Mouse (Mus musculus): Measurements from ENCODE around the gene Adat3. TPM values are rescaled to one million over a fixed set of nuclear protein-coding genes. Genes with fewer than 3 reads are reported as not detected.

Adat3 gene
- polyA plus RNA-seq (2016; fragmentation: Nextera tagmentation; extraction: Ambion mirVana) = 3.5 and 4.1 TPM in 2 replicates

DNA sequence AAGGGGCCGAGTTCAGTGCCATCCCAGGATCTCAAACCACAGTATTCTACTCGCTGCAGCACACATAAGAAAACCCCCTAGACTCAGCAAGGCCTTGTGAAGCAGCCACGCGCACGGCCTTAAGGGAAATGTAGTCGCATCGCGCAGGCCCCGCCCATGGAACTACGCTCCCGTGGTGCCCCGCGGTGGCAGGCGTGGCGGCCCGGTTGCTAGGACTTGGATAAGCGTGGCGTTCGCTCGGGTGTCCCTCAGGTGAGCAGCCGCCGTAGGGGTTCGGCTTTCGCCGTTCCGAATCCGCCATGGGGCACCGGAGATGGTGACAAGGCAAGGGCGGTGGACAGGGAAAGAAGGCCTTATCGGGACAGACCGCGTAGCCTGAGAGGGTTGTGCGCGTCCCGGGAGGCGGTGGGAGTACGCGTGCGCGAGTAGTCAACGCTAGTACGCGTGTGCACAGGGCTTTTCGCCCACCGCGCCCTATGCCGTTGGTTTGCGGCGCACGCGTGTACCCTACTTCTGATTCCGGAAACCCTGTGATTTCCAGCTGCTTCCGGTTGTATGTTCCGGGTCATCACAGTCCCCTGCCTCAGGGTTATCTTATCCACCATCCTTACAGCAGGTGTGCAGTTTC lies at the start of gene Adat3, which contains the start of gene Scamp4:
Gene Adat3 (plus strand): TSS at position 183 of the 628 bp plus-strand sequence.
Gene Scamp4 (plus strand): TSS at position 175 of the 628 bp plus-strand sequence.
- Histone ChIP-seq H3K4me1 (replicated peaks) (peaks cover 23% of the 10 kb centered on the region), H3K4me2 (peak within 1 kb of the TSS; percentile 93), H3K27me3 (replicated peaks) (no peaks in the 10 kb centered on the region), H3K9ac (peak within 1 kb of the TSS; percentile 81), H3K36me3 (peaks cover 19% of the 10 kb centered on the region), H3K9me3 (replicated peaks) (no peaks in the 10 kb centered on the region), H3K4me3 (peak within 1 kb of the TSS; percentile 74), H3K27ac (ENCODE audit: poor library complexity, severe bottlenecking) (peak within 1 kb of the TSS; percentile 76)
- WGBS = under 1% methylated on average over 54 of the region's 54 CpGs
- ATAC-seq (ENCODE audit: insufficient number of reproducible peaks, low FRiP score) = peak; percentile 94

GRCm38 (mm10) chr10:80553575-80553974 lies 49.1 kb upstream of the Adat3 start:
- ATAC-seq (ENCODE audit: insufficient number of reproducible peaks, low FRiP score) = peak; percentile 30; the same call in 1 of the 2 replicates

DNA sequence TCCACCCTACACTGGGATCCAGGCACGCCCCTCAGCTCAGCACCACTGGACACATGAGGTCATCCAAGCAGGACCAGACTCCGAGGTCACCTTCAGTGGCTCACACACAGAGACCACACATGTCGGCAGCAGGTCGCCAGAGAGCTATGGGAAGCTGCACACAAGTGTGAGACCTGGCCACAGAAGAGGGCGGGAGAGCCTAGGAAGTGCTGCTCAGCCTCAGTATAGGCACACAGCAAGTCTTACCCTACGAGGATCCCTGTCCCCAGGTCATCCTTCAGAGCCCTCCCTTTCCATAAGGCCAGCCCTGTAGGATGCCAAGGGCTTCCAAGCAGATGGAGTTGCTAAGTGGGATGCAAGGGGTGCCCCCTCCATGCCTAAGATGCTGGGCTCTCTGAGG lies 48.7 kb upstream of the Adat3 start:
- WGBS = 53% methylated on average over 6 of the region's 6 CpGs
- H3K36me3 ChIP-seq = peaks cover 20% of the 10 kb centered on the region
- peaks cover 48% of the 10 kb centered on the region for H3K4me1 ChIP-seq (replicated peaks)
- H3K27ac ChIP-seq (ENCODE audit: poor library complexity, severe bottlenecking) = peak overlapping the region; percentile 50; the same call in 1 of the 2 replicates
- no peak overlapping the region for H3K4me3 ChIP-seq
- no peaks in the 10 kb centered on the region for H3K27me3 ChIP-seq (replicated peaks)
- ATAC-seq (ENCODE audit: insufficient number of reproducible peaks, low FRiP score) = no peak; the same call in 1 of the 2 replicates
- H3K9ac ChIP-seq = peak overlapping the region; percentile 12; the same call in 1 of the 2 replicates
- no peaks in the 10 kb centered on the region for H3K9me3 ChIP-seq (replicated peaks)
- H3K4me2 ChIP-seq = peak overlapping the region; percentile 39

More at GRCm38 (mm10) chr10:80553575-80553974, 49.1 kb upstream of the Adat3 start:
- Histone ChIP-seq H3K9me3 (replicated peaks) (no peaks in the 10 kb centered on the region), H3K36me3 (peaks cover 24% of the 10 kb centered on the region), H3K4me3 (no peak overlapping the region), H3K4me1 (replicated peaks) (peaks cover 49% of the 10 kb centered on the region), H3K4me2 (peak overlapping the region; percentile 39), H3K9ac (0 out of 2 replicates have a peak overlapping the region, but pooled peaks have one; percentile 12), H3K27me3 (replicated peaks) (no peaks in the 10 kb centered on the region), H3K27ac (ENCODE audit: poor library complexity, severe bottlenecking) (peak overlapping the region; percentile 50)
- WGBS = 37% methylated on average over 8 of the region's 8 CpGs

DNA sequence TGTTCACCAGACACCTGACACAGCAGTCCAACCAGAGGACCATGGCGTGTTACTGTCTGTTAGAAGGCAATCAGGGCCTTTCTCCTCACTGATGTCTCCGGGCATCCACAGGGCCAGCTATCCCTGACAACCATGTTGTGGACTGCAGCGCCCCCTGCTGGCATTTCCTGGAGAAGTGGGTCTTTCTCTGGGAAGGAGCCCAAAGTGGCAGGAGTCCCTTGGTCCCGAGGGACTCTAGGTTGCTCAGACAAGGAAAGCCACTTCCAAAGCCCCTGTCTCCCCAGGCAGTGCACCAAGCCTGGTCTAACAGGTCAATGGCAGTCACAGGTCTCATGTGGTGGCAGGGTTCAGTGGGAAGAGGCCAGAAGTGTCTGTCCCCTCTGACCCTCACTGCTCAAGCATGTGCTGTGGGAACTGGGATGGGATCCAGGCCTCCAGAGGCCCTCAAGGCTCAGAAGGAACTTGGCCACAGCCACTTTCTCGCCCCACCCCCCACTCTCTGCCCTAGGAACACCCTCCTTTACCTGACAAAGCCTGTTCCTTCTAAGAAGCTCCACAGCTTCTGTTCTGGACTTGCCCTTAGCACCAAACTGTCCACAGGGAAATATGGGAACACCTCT lies 45.2 kb upstream of the Adat3 start:
- Histone ChIP-seq H3K4me2 (no peak overlapping the region; the same call in 1 of the 2 replicates), H3K36me3 (no peaks in the 10 kb centered on the region), H3K4me1 (replicated peaks) (peaks cover 68% of the 10 kb centered on the region), H3K9ac (peak overlapping the region; percentile 28), H3K4me3 (no peak overlapping the region), H3K27me3 (replicated peaks) (no peaks in the 10 kb centered on the region), H3K9me3 (replicated peaks) (no peaks in the 10 kb centered on the region), H3K27ac (ENCODE audit: poor library complexity, severe bottlenecking) (no peak overlapping the region)
- WGBS = 33% methylated on average over 5 of the region's 5 CpGs
- no peak for ATAC-seq (ENCODE audit: insufficient number of reproducible peaks, low FRiP score)

DNA sequence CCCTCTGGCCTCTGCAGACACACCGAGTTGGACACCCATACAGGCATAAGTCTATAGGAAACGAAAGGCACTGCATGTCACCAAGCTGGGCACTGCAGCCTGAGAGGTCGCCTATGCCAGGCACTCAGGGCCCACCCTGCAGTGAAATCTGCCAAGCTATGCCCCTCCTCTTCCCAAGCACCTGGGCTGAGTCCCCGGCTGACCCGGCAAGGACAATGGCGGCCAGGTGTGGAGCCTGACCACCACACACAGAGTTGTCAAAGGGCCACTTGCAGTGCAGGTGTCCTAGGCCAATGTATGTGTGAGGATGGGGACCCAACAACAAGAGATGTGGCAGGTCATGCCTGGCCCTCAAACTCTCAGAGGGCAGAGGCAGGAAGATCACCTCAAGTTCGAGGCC lies 43.2 kb upstream of the Adat3 start:
- Histone ChIP-seq H3K9ac (no peak overlapping the region), H3K27me3 (replicated peaks) (no peaks in the 10 kb centered on the region), H3K36me3 (no peaks in the 10 kb centered on the region), H3K4me1 (replicated peaks) (peaks cover 50% of the 10 kb centered on the region), H3K4me2 (0 out of 2 replicates have a peak overlapping the region, but pooled peaks have one; percentile 1), H3K4me3 (no peak overlapping the region), H3K27ac (ENCODE audit: poor library complexity, severe bottlenecking) (no peak overlapping the region), H3K9me3 (replicated peaks) (no peaks in the 10 kb centered on the region)
- ATAC-seq (ENCODE audit: insufficient number of reproducible peaks, low FRiP score) = no peak
- 93% methylated on average over 7 of the region's 7 CpGs for WGBS

DNA sequence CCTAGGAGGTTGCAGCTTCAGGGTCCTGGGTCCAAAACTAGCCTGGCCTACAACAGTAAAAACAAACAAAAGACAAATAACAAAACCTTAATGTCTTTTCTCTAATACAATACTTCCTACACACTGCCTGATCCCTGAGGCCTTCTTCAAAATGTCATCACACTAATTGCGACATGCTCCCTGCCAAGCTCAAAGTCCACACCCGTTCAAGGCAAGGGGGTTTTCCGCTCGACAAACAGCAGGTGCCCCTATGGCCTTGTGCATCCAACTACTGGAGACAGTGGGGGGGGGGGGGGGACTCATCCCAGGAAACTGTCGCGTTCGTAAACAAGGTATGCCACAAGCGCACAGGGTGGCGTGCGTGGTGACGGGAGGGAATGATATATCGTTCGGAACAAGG lies 42.1 kb upstream of the Adat3 start:
- peak overlapping the region; percentile 96 for H3K9ac ChIP-seq
- ATAC-seq (ENCODE audit: insufficient number of reproducible peaks, low FRiP score) = no peak
- WGBS = 2% methylated on average over 13 of the region's 13 CpGs

DNA sequence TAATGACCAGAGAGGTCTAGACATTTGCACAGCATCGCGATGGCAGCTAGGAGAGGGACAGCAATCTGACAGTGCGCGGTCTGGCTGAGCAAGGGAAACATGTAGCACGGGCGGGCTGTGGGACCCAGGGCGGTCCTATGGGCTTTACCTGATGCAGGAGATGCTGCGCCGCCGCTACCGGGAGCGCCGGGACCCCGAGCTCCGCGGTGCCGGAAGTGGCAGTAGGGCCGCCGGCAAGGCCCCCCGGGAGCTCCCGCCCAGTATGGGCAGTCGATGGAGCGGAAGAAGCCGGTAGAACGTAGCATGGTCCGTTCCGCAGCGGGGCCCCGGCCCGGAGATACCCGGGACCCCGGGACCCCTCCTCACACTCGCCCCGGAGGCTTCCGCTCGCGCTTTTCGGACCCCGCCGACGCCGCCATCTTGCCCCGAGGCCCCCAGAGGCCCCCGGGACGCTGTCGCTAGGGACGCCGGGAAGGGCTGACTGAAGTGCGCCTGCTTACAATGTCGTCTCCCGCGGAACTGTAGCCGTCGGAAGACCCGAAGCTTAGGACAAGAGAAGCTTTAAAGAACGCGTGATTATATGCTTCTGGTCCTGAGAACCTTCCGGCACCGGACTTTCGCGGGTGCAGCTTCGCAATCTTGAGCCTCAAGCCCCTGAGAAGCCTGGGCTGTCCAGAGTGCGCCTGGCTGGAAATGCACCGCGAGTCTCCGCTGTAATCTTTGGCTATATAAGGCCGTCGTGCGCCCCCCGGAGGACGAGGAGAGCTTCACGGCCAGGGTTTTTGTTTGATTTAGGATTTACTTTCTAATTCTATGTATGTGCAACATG lies 41.4 kb upstream of the Adat3 start, which contains the start of gene Rexo1:
Gene Rexo1 (minus strand): TSS at position 445 of the 829 bp plus-strand sequence.
- Histone ChIP-seq H3K27me3 (replicated peaks) (no peaks in the 10 kb centered on the region), H3K9ac (peak within 1 kb of the TSS; percentile 96), H3K4me3 (peak within 1 kb of the TSS; percentile 94), H3K27ac (ENCODE audit: poor library complexity, severe bottlenecking) (peak within 1 kb of the TSS; percentile 84), H3K4me2 (peak within 1 kb of the TSS; percentile 92), H3K36me3 (no peaks in the 10 kb centered on the region), H3K4me1 (replicated peaks) (peaks cover 44% of the 10 kb centered on the region), H3K9me3 (replicated peaks) (no peaks in the 10 kb centered on the region)
- WGBS = under 1% methylated on average over 72 of the region's 72 CpGs
- ATAC-seq (ENCODE audit: insufficient number of reproducible peaks, low FRiP score) = peak; percentile 81

More for the DNA sequence above, 42.1 kb upstream of the Adat3 start:
- Histone ChIP-seq H3K4me2 (peak overlapping the region; percentile 92), H3K4me1 (replicated peaks) (peaks cover 44% of the 10 kb centered on the region), H3K27me3 (replicated peaks) (no peaks in the 10 kb centered on the region), H3K9me3 (replicated peaks) (no peaks in the 10 kb centered on the region), H3K36me3 (no peaks in the 10 kb centered on the region), H3K27ac (ENCODE audit: poor library complexity, severe bottlenecking) (no peak overlapping the region), H3K4me3 (peak overlapping the region; percentile 94)

- peaks cover 37% of the 10 kb centered on the region for H3K4me1 ChIP-seq (replicated peaks)
- no peaks in the 10 kb centered on the region for H3K9me3 ChIP-seq (replicated peaks)
- H3K9ac ChIP-seq = no peak overlapping the region
- H3K36me3 ChIP-seq = peaks cover 17% of the 10 kb centered on the region
- no peak overlapping the region for H3K4me3 ChIP-seq
- H3K4me2 ChIP-seq = no peak overlapping the region
- no peak overlapping the region for H3K27ac ChIP-seq (ENCODE audit: poor library complexity, severe bottlenecking)
- 32% methylated on average over 17 of the region's 17 CpGs for WGBS
- no peak for ATAC-seq (ENCODE audit: insufficient number of reproducible peaks, low FRiP score)
- no peaks in the 10 kb centered on the region for H3K27me3 ChIP-seq (replicated peaks)
These were observed 36.1 kb upstream of the Adat3 start for GRCm38 (mm10) chr10:80566375-80567092.

DNA sequence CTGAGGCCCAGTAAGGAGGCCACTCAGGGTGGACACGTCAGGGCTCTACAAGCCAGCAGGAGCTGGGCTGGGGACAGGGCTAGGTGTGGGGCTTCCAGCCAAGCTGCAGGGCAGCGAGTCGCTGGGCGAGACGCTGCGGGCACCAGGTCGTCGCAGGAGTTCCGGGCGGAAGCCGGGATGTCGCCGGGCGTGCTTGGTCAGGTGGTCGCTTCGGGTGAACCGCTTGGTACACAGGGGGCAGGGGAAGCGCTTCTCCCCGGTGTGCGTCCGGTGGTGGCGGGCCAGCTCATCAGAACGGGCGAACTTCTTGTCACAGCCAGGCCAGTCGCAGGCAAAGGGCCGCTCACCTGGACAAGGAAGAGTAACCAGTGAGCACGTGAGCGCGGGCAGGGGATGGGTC lies 33.8 kb upstream of the Adat3 start:
- Histone ChIP-seq H3K27me3 (replicated peaks) (no peaks in the 10 kb centered on the region), H3K27ac (ENCODE audit: poor library complexity, severe bottlenecking) (no peak overlapping the region), H3K4me2 (no peak overlapping the region), H3K9ac (no peak overlapping the region), H3K4me1 (replicated peaks) (peaks cover 53% of the 10 kb centered on the region), H3K36me3 (peaks cover 17% of the 10 kb centered on the region), H3K9me3 (replicated peaks) (no peaks in the 10 kb centered on the region), H3K4me3 (no peak overlapping the region)
- ATAC-seq (ENCODE audit: insufficient number of reproducible peaks, low FRiP score) = no peak
- 92% methylated on average over 29 of the region's 29 CpGs for WGBS

DNA sequence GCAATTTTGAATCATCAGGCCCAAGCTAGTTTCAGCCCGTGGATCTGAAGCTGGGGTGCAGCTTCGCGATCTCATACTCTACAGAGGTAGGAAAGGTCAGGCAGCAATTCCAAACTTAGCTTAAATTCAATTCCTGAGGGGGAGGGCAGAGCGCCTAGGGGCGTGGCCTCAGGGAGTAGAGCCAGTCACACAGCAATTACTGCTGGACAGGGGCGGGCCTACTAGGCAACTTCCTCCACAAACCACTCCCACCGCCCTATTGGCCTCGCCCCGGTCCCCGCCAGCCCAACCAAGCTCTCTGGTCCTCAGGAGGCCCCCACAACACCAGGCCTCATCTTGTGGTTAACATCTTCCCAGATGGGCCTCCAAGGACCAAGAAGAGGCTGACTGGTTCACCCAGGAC lies 33.0 kb upstream of the Adat3 start:
- H3K27ac ChIP-seq (ENCODE audit: poor library complexity, severe bottlenecking) = peak overlapping the region; percentile 3; the same call in 1 of the 2 replicates

More for the DNA sequence above, 33.0 kb upstream of the Adat3 start:
- H3K4me2 ChIP-seq = peak overlapping the region; percentile 56
- no peaks in the 10 kb centered on the region for H3K27me3 ChIP-seq (replicated peaks)
- peak; percentile 65 for ATAC-seq (ENCODE audit: insufficient number of reproducible peaks, low FRiP score)
- peaks cover 17% of the 10 kb centered on the region for H3K36me3 ChIP-seq
- peak overlapping the region; percentile 14; the same call in 1 of the 2 replicates for H3K4me3 ChIP-seq
- H3K9me3 ChIP-seq (replicated peaks) = no peaks in the 10 kb centered on the region
- peaks cover 61% of the 10 kb centered on the region for H3K4me1 ChIP-seq (replicated peaks)
- 28% methylated on average over 10 of the region's 10 CpGs for WGBS
- peak overlapping the region; percentile 2; the same call in 1 of the 2 replicates for H3K9ac ChIP-seq

Data from heart, embryonic 12.5 days (tissue).